8 mouse cellular contexts compared by ENCODE assay signal in genomic region chr17:56079921-56080320, GRCm38 (mm10). TPM values are rescaled to one million over a fixed set of nuclear protein-coding genes. Genes with fewer than 3 reads are reported as not detected.
DNase-seq lines count a peak whose midpoint lies in the region; ATAC-seq and TF ChIP-seq lines count a peak whose summit lies in the region.

No protein-coding gene starts in this region.

- H3K4me1 ChIP-seq in heart, embryonic 12.5 days (replicated peaks): peaks cover 27% of the 10 kb centered on the region
- peaks cover 58% of the 10 kb centered on the region for H3K4me1 ChIP-seq in G1E (ENCODE audit: insufficient read depth, low read depth, low read length)
- peaks cover 19% of the 10 kb centered on the region for H3K4me1 ChIP-seq in forebrain, embryonic 14.5 days (ENCODE audit: control insufficient read depth, insufficient read depth, low read length)
- peaks cover 33% of the 10 kb centered on the region for H3K4me1 ChIP-seq in limb, embryonic 13.5 days
- H3K4me1 ChIP-seq in small intestine, adult 2 months (ENCODE audit: control insufficient read depth, insufficient read depth, insufficient read length, low read length): peaks cover 9% of the 10 kb centered on the region

- WGBS in heart, embryonic 12.5 days: under 1% methylated on average over 11 of the region's 11 CpGs
- 2% methylated on average over 11 of the region's 11 CpGs for WGBS in forebrain, embryonic 14.5 days
- under 1% methylated on average over 11 of the region's 11 CpGs for WGBS in limb, embryonic 13.5 days
- under 1% methylated on average over 11 of the region's 11 CpGs for WGBS in small intestine, adult 2 months

- H3K9ac ChIP-seq in heart, embryonic 12.5 days: peak overlapping the region; percentile 92
- peak overlapping the region; percentile 89 for H3K9ac ChIP-seq in forebrain, embryonic 14.5 days (ENCODE audit: low read length)
- peak overlapping the region; percentile 84 for H3K9ac ChIP-seq in limb, embryonic 13.5 days

- no peaks in the 10 kb centered on the region for H3K9me3 ChIP-seq in heart, embryonic 12.5 days (replicated peaks)
- H3K9me3 ChIP-seq in G1E (replicated peaks): no peaks in the 10 kb centered on the region
- H3K9me3 ChIP-seq in forebrain, embryonic 14.5 days (replicated peaks; ENCODE audit: control insufficient read depth, low read length): no peaks in the 10 kb centered on the region
- no peaks in the 10 kb centered on the region for H3K9me3 ChIP-seq in limb, embryonic 13.5 days

- H3K4me3 ChIP-seq in heart, embryonic 12.5 days: peak overlapping the region; percentile 92
- peak overlapping the region; percentile 80 for H3K4me3 ChIP-seq in G1E (ENCODE audit: low read depth, low read length)
- H3K4me3 ChIP-seq in forebrain, embryonic 14.5 days (ENCODE audit: low read depth, low read length): peak overlapping the region; percentile 89
- H3K4me3 ChIP-seq in limb, embryonic 13.5 days: peak overlapping the region; percentile 90
- H3K4me3 ChIP-seq in small intestine, adult 2 months (ENCODE audit: low read depth, low read length): peak overlapping the region; percentile 82

- H3K27me3 ChIP-seq in heart, embryonic 12.5 days (replicated peaks): no peaks in the 10 kb centered on the region
- H3K27me3 ChIP-seq in G1E (ENCODE audit: insufficient read depth, low read length): no peaks in the 10 kb centered on the region
- no peaks in the 10 kb centered on the region for H3K27me3 ChIP-seq in forebrain, embryonic 14.5 days (replicated peaks; ENCODE audit: control insufficient read depth, insufficient read depth, low read length)
- H3K27me3 ChIP-seq in limb, embryonic 13.5 days: no peaks in the 10 kb centered on the region
- no peaks in the 10 kb centered on the region for H3K27me3 ChIP-seq in small intestine, adult 2 months (ENCODE audit: control insufficient read depth, insufficient read depth, low read length)

- TF ChIP-seq CTCF in G1E (IDR thresholded peaks at IDR 0.05; ENCODE audit: low read depth, low read length): no peak
- no peak for TF ChIP-seq CTCF in small intestine, adult 2 months (IDR thresholded peaks at IDR 0.05; ENCODE audit: extremely low read depth, insufficient read length, insufficient replicate concordance, low read depth, low read length)

- no peak for TF ChIP-seq POLR2A in small intestine, adult 2 months (IDR thresholded peaks at IDR 0.05; ENCODE audit: low read depth, low read length)

- H3K4me2 ChIP-seq in heart, embryonic 12.5 days: peak overlapping the region; percentile 93
- H3K4me2 ChIP-seq in forebrain, embryonic 14.5 days (ENCODE audit: low read length): peak overlapping the region; percentile 99
- H3K4me2 ChIP-seq in limb, embryonic 13.5 days (replicated peaks): peak overlapping the region; percentile 100

- intact Hi-C loops in heart, postnatal 14 days (cut with DNase I): no loop called here

- DNase-seq in heart, postnatal 14 days: no peak
- DNase-seq in G1E (ENCODE audit: low spot score): peak; percentile 10
- DNase-seq in forebrain, embryonic 14.5 days (ENCODE audit: low spot score): peak; percentile 8
- no peak for DNase-seq in gastrocnemius, adult 8-10 months (ENCODE audit: low spot score in 2 of 2)
- no peak for DNase-seq in gastrocnemius, postnatal 25 days

- H3K27ac ChIP-seq in heart, embryonic 12.5 days (ENCODE audit: poor library complexity, severe bottlenecking): peak overlapping the region; percentile 59; the same call in 1 of the 2 replicates
- H3K27ac ChIP-seq in forebrain, embryonic 14.5 days (ENCODE audit: low read depth, low read length): 0 out of 2 replicates have a peak overlapping the region, but pooled peaks have one; percentile 21
- peak overlapping the region; percentile 73; the same call in 1 of the 2 replicates for H3K27ac ChIP-seq in limb, embryonic 13.5 days
- H3K27ac ChIP-seq in small intestine, adult 2 months (ENCODE audit: insufficient read depth, low read depth, low read length): no peak overlapping the region

- ATAC-seq in heart, embryonic 12.5 days (ENCODE audit: insufficient number of reproducible peaks, low FRiP score): no peak
- ATAC-seq in G1E (ENCODE audit: extremely low read depth, insufficient number of reproducible peaks, low FRiP score, poor library complexity, severe bottlenecking): no peak
- no peak for ATAC-seq in forebrain, embryonic 14.5 days
- no peak for ATAC-seq in limb, embryonic 13.5 days (ENCODE audit: low FRiP score, low read depth)

- peaks cover 23% of the 10 kb centered on the region for H3K36me3 ChIP-seq in heart, embryonic 12.5 days
- H3K36me3 ChIP-seq in G1E (replicated peaks): peaks cover 38% of the 10 kb centered on the region
- H3K36me3 ChIP-seq in forebrain, embryonic 14.5 days (ENCODE audit: control insufficient read depth, insufficient read depth, low read length): peaks cover 23% of the 10 kb centered on the region
- peaks cover 23% of the 10 kb centered on the region for H3K36me3 ChIP-seq in limb, embryonic 13.5 days
- H3K36me3 ChIP-seq in small intestine, adult 2 months (ENCODE audit: control insufficient read depth, insufficient read depth, low read length): peaks cover 4% of the 10 kb centered on the region

RNA-seq across cellular contexts. Expression of gene Hdgfl2, which starts 0.5 kb away (rescaled TPM):
- 93.1 and 95.1 TPM in 2 replicates for polyA plus RNA-seq in heart, embryonic 12.5 days (2016; fragmentation: Nextera tagmentation; extraction: Ambion mirVana)
- 10 to 100 TPM; 37.3 to 39.8 TPM for total RNA-seq in heart, postnatal 14 days (2021)
- total RNA-seq in G1E (2014; fragmentation: Nextera tagmentation) (31.1 and 37.6 TPM in 2 replicates), G1E (2017) (73.3 and 76.0 TPM in 2 replicates)
- 174 and 201 TPM in 2 replicates for polyA plus RNA-seq in G1E (2012)
- polyA plus RNA-seq in forebrain, embryonic 14.5 days (2014; fragmentation: Nextera tagmentation; extraction: Ambion mirVana): 81.5 and 109 TPM in 2 replicates
- polyA plus RNA-seq in limb, embryonic 13.5 days (2015; fragmentation: Nextera tagmentation; extraction: Ambion mirVana): 152 and 156 TPM in 2 replicates
- 23.1 and 24.2 TPM in 2 replicates for polyA plus RNA-seq in small intestine, adult 2 months (2012; rRNA removed)
- 10 to 100 TPM; 23.6 to 26.7 (median 26.0) TPM for total RNA-seq in gastrocnemius, adult 8-10 months (2022)
- 10 to 100 TPM; 21.5 to 24.2 TPM for total RNA-seq in gastrocnemius, postnatal 25 days (2021)

RNA-seq across cellular contexts. Expression of gene Ubxn6, which starts 5.1 kb away (rescaled TPM):
- polyA plus RNA-seq in heart, embryonic 12.5 days (2016; fragmentation: Nextera tagmentation; extraction: Ambion mirVana): 35.5 and 39.8 TPM in 2 replicates
- total RNA-seq in heart, postnatal 14 days (2021): 10 to 100 TPM; 46.9 to 50.5 TPM
- total RNA-seq in G1E (2014; fragmentation: Nextera tagmentation) (9.0 and 9.3 TPM in 2 replicates), G1E (2017) (17.1 and 19.1 TPM in 2 replicates)
- polyA plus RNA-seq in G1E (2012): 21.2 and 21.4 TPM in 2 replicates
- polyA plus RNA-seq in forebrain, embryonic 14.5 days (2014; fragmentation: Nextera tagmentation; extraction: Ambion mirVana): 68.8 and 83.7 TPM in 2 replicates
- polyA plus RNA-seq in limb, embryonic 13.5 days (2015; fragmentation: Nextera tagmentation; extraction: Ambion mirVana): 45.3 and 49.4 TPM in 2 replicates
- polyA plus RNA-seq in small intestine, adult 2 months (2012; rRNA removed): 27.4 and 57.1 TPM in 2 replicates
- 10 to 100 TPM; 66.1 to 85.8 (median 74.4) TPM for total RNA-seq in gastrocnemius, adult 8-10 months (2022)
- 10 to 100 TPM; 42.7 to 46.1 TPM for total RNA-seq in gastrocnemius, postnatal 25 days (2021)

RNA-seq across cellular contexts. Expression of gene Plin4, which starts 29.7 kb away (rescaled TPM):
- 0.05 and 0.12 TPM in 2 replicates for polyA plus RNA-seq in heart, embryonic 12.5 days (2016; fragmentation: Nextera tagmentation; extraction: Ambion mirVana)
- 100 to 1,000 TPM; 125 to 147 TPM for total RNA-seq in heart, postnatal 14 days (2021)
- not detected in 2 replicates for total RNA-seq in G1E (2014; fragmentation: Nextera tagmentation)
- 0.05 and 0.06 TPM in 2 replicates for total RNA-seq in G1E (2017)
- polyA plus RNA-seq in G1E (2012): not detected in 2 replicates
- polyA plus RNA-seq in forebrain, embryonic 14.5 days (2014; fragmentation: Nextera tagmentation; extraction: Ambion mirVana): 0.04 and 0.07 TPM in 2 replicates
- 0.03 and 0.04 TPM in 2 replicates for polyA plus RNA-seq in limb, embryonic 13.5 days (2015; fragmentation: Nextera tagmentation; extraction: Ambion mirVana)
- 6.2 and 8.9 TPM in 2 replicates for polyA plus RNA-seq in small intestine, adult 2 months (2012; rRNA removed)
- 100 to 1,000 TPM; 133 to 313 (median 179) TPM for total RNA-seq in gastrocnemius, adult 8-10 months (2022)
- total RNA-seq in gastrocnemius, postnatal 25 days (2021): 100 to 1,000 TPM; 177 to 234 TPM

RNA-seq across cellular contexts. Expression of gene Plin5, which starts 37.5 kb away (rescaled TPM):
- 0.09 and 0.17 TPM in 2 replicates for polyA plus RNA-seq in heart, embryonic 12.5 days (2016; fragmentation: Nextera tagmentation; extraction: Ambion mirVana)
- 100 to 1,000 TPM; 154 to 166 TPM for total RNA-seq in heart, postnatal 14 days (2021)
- total RNA-seq in G1E (2014; fragmentation: Nextera tagmentation) (not detected in 2 replicates), G1E (2017) (0.06 TPM in 1 of 2 replicates, not detected in the other)
- not detected in 2 replicates for polyA plus RNA-seq in G1E (2012)
- polyA plus RNA-seq in forebrain, embryonic 14.5 days (2014; fragmentation: Nextera tagmentation; extraction: Ambion mirVana): 0.42 and 0.67 TPM in 2 replicates
- polyA plus RNA-seq in limb, embryonic 13.5 days (2015; fragmentation: Nextera tagmentation; extraction: Ambion mirVana): 0.13 TPM in 1 of 2 replicates, not detected in the other
- 0.04 and 0.05 TPM in 2 replicates for polyA plus RNA-seq in small intestine, adult 2 months (2012; rRNA removed)
- total RNA-seq in gastrocnemius, adult 8-10 months (2022): 10 to 100 TPM; 16.5 to 31.3 (median 22.8) TPM
- 10 to 100 TPM; 27.7 to 29.0 TPM for total RNA-seq in gastrocnemius, postnatal 25 days (2021)

RNA-seq across cellular contexts. Expression of gene Chaf1a, which starts 39.7 kb away (rescaled TPM):
- 22.0 and 22.6 TPM in 2 replicates for polyA plus RNA-seq in heart, embryonic 12.5 days (2016; fragmentation: Nextera tagmentation; extraction: Ambion mirVana)
- 1 to 10 TPM; 2.6 to 3.4 TPM for total RNA-seq in heart, postnatal 14 days (2021)
- total RNA-seq in G1E (2014; fragmentation: Nextera tagmentation) (31.2 and 32.9 TPM in 2 replicates), G1E (2017) (29.0 and 31.3 TPM in 2 replicates)
- 84.1 and 143 TPM in 2 replicates for polyA plus RNA-seq in G1E (2012)
- 6.8 and 6.9 TPM in 2 replicates for polyA plus RNA-seq in forebrain, embryonic 14.5 days (2014; fragmentation: Nextera tagmentation; extraction: Ambion mirVana)
- polyA plus RNA-seq in limb, embryonic 13.5 days (2015; fragmentation: Nextera tagmentation; extraction: Ambion mirVana): 27.4 and 29.0 TPM in 2 replicates
- 1.9 and 4.1 TPM in 2 replicates for polyA plus RNA-seq in small intestine, adult 2 months (2012; rRNA removed)
- 1 to 10 TPM in 1 of 4 experiments, under 1 TPM in 3; 0.47 to 1.6 (median 0.75) TPM for total RNA-seq in gastrocnemius, adult 8-10 months (2022)
- total RNA-seq in gastrocnemius, postnatal 25 days (2021): 1 to 10 TPM in 1 of 2 experiments, under 1 TPM in 1; 0.79 to 1.3 TPM

Comparison
In these comparisons a context has a peak if more than half of its experiments do, and no peak if none do; other contexts are left out.
1. DNase-seq: peak in G1E (single experiment) and forebrain, embryonic 14.5 days (single experiment); none in heart, postnatal 14 days (0 of 2), gastrocnemius, adult 8-10 months (0 of 2) and gastrocnemius, postnatal 25 days (single experiment).
2. Peak in every context shown above with its lines, with median percentiles within 50 percentile points of each other: H3K4me2 ChIP-seq, H3K4me3 ChIP-seq and H3K9ac ChIP-seq.